Mouse (Mus musculus) testis, adult 2 months (tissue): ENCODE measurements around the gene Phf1.

Source experiments
- CTCF ChIP-seq: fragments of 200-500 bp; IDR thresholded peaks from 2 replicates; pipeline ENCODE4 v1.5.1; 2012; ENCODE audit warnings: low read depth, mild to moderate bottlenecking, inconsistent platforms, low read length, moderate library complexity; ENCODE audit not compliant: control insufficient read depth, insufficient read depth, insufficient replicate concordance
- POLR2A ChIP-seq: fragments of 200-500 bp; IDR thresholded peaks from 2 replicates; pipeline ENCODE4 v1.6.1; 2012; ENCODE audit warnings: low read depth, mild to moderate bottlenecking, inconsistent platforms, low read length, moderate library complexity; ENCODE audit not compliant: control insufficient read depth

GRCm38 (mm10) chr17:26968200-26968611 lies 35.4 kb downstream of the Phf1 start:
- TF ChIP-seq CTCF (no peak), POLR2A (no peak)
